Mouse (Mus musculus): ENCODE data around the gene Thsd7b. TPM values are rescaled to one million over a fixed set of nuclear protein-coding genes. Genes with fewer than 3 reads are reported as not detected.

Gene Thsd7b
- polyA plus RNA-seq, 2 experiments, result 1.1 to 1.8 TPM

DNA sequence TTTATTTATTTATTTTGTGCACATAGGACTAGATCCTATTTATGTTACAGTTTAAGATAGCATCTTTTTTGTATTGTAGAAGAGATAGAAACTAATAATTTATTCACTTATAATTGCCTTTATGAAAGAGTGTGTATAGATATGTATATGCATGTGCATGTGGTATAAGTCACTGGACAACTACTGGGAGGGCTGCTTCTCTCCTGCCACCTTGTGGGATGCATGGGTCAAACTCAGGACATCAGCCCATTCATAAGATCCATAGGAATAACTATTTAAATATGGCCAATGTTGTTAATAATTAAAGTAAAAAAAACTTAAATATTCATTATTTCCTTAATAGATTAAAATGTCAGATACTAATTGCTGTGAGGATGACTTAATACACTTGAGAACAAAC is 446.5 kb downstream of the Thsd7b start:
- ATAC-seq (ENCODE audit: low FRiP score, low read depth) (no peak), DNase-seq (ENCODE audit: low spot score) (no peak)
- Histone ChIP-seq H3K4me1 (ENCODE audit: control insufficient read depth, insufficient read depth, low read length) (no peaks in the 10 kb centered on the region), H3K9me3 (ENCODE audit: control insufficient read depth, low read length) (no peaks in the 10 kb centered on the region), H3K36me3 (ENCODE audit: control insufficient read depth, insufficient read depth, low read length) (no peaks in the 10 kb centered on the region), H3K4me2 (replicated peaks; ENCODE audit: low read depth, low read length, severe bottlenecking) (no peak overlapping the region), H3K9ac (ENCODE audit: low read depth, low read length, severe bottlenecking) (no peak overlapping the region), H3K4me3 (replicated peaks; ENCODE audit: low read length) (no peak overlapping the region), H3K27ac (replicated peaks; ENCODE audit: low read depth, low read length) (no peak overlapping the region), H3K27me3 (ENCODE audit: control insufficient read depth, insufficient read depth, low read length) (no peaks in the 10 kb centered on the region)
- TF ChIP-seq POLR2A (IDR thresholded peaks at IDR 0.05; ENCODE audit: borderline replicate concordance, extremely low read depth, insufficient read depth, insufficient read length), result no peak

- 87% methylated on average over 2 of the region's 2 CpGs for WGBS
- no peak for TF ChIP-seq POLR2A (IDR thresholded peaks at IDR 0.05; ENCODE audit: borderline replicate concordance, extremely low read depth, insufficient read depth, insufficient read length)
- Histone ChIP-seq H3K4me2 (replicated peaks; ENCODE audit: low read depth, low read length, severe bottlenecking) (no peak overlapping the region), H3K27me3 (ENCODE audit: control insufficient read depth, insufficient read depth, low read length) (no peaks in the 10 kb centered on the region), H3K9me3 (ENCODE audit: control insufficient read depth, low read length) (no peaks in the 10 kb centered on the region), H3K4me1 (ENCODE audit: control insufficient read depth, insufficient read depth, low read length) (no peaks in the 10 kb centered on the region), H3K27ac (replicated peaks; ENCODE audit: low read depth, low read length) (no peak overlapping the region), H3K36me3 (ENCODE audit: control insufficient read depth, insufficient read depth, low read length) (no peaks in the 10 kb centered on the region), H3K4me3 (replicated peaks; ENCODE audit: low read length) (no peak overlapping the region), H3K9ac (ENCODE audit: low read depth, low read length, severe bottlenecking) (no peak overlapping the region)
- ATAC-seq (ENCODE audit: low FRiP score, low read depth), result no peak
- DNase-seq (ENCODE audit: low spot score), result peak; percentile 7
These were observed 458.9 kb downstream of the Thsd7b start for GRCm38 (mm10) chr1:129731991-129732390.

GRCm38 (mm10) chr1:129747595-129747994 is 474.5 kb downstream of the Thsd7b start:
- no peak for DNase-seq (ENCODE audit: low spot score)
- H3K27me3 ChIP-seq (ENCODE audit: control insufficient read depth, insufficient read depth, low read length), result no peaks in the 10 kb centered on the region
- TF ChIP-seq POLR2A (IDR thresholded peaks at IDR 0.05; ENCODE audit: borderline replicate concordance, extremely low read depth, insufficient read depth, insufficient read length), result no peak
- ATAC-seq (ENCODE audit: low FRiP score, low read depth), result no peak
- WGBS, result 76% methylated on average over 3 of the region's 3 CpGs
- H3K4me2 ChIP-seq (replicated peaks; ENCODE audit: low read depth, low read length, severe bottlenecking), result no peak overlapping the region
- H3K9ac ChIP-seq (ENCODE audit: low read depth, low read length, severe bottlenecking), result no peak overlapping the region
- H3K9me3 ChIP-seq (ENCODE audit: control insufficient read depth, low read length), result no peaks in the 10 kb centered on the region
- no peaks in the 10 kb centered on the region for H3K4me1 ChIP-seq (ENCODE audit: control insufficient read depth, insufficient read depth, low read length)
- H3K27ac ChIP-seq (replicated peaks; ENCODE audit: low read depth, low read length), result no peak overlapping the region
- H3K36me3 ChIP-seq (ENCODE audit: control insufficient read depth, insufficient read depth, low read length), result no peaks in the 10 kb centered on the region
- no peak overlapping the region for H3K4me3 ChIP-seq (replicated peaks; ENCODE audit: low read length)

GRCm38 (mm10) chr1:129756548-129757240 is 483.6 kb downstream of the Thsd7b start:
- TF ChIP-seq POLR2A (IDR thresholded peaks at IDR 0.05; ENCODE audit: borderline replicate concordance, extremely low read depth, insufficient read depth, insufficient read length), result no peak
- WGBS, result 75% methylated on average over 1 of the region's 1 CpGs
- H3K27ac ChIP-seq (replicated peaks; ENCODE audit: low read depth, low read length), result no peak overlapping the region

GRCm38 (mm10) chr1:129759003-129759402 is 485.9 kb downstream of the Thsd7b start:
- ATAC-seq (ENCODE audit: low FRiP score, low read depth) (no peak), DNase-seq (ENCODE audit: low spot score) (no peak)
- Histone ChIP-seq H3K9ac (ENCODE audit: low read depth, low read length, severe bottlenecking) (no peak overlapping the region), H3K4me2 (replicated peaks; ENCODE audit: low read depth, low read length, severe bottlenecking) (no peak overlapping the region), H3K27me3 (ENCODE audit: control insufficient read depth, insufficient read depth, low read length) (no peaks in the 10 kb centered on the region), H3K27ac (replicated peaks; ENCODE audit: low read depth, low read length) (no peak overlapping the region), H3K36me3 (ENCODE audit: control insufficient read depth, insufficient read depth, low read length) (no peaks in the 10 kb centered on the region), H3K9me3 (ENCODE audit: control insufficient read depth, low read length) (no peaks in the 10 kb centered on the region), H3K4me1 (ENCODE audit: control insufficient read depth, insufficient read depth, low read length) (no peaks in the 10 kb centered on the region), H3K4me3 (replicated peaks; ENCODE audit: low read length) (no peak overlapping the region)
- TF ChIP-seq POLR2A (IDR thresholded peaks at IDR 0.05; ENCODE audit: borderline replicate concordance, extremely low read depth, insufficient read depth, insufficient read length), result no peak
- 62% methylated on average over 1 of the region's 1 CpGs for WGBS

More at GRCm38 (mm10) chr1:129756548-129757240, 483.6 kb downstream of the Thsd7b start:
- Histone ChIP-seq H3K36me3 (ENCODE audit: control insufficient read depth, insufficient read depth, low read length) (no peaks in the 10 kb centered on the region), H3K4me1 (ENCODE audit: control insufficient read depth, insufficient read depth, low read length) (no peaks in the 10 kb centered on the region), H3K4me3 (replicated peaks; ENCODE audit: low read length) (no peak overlapping the region), H3K27me3 (ENCODE audit: control insufficient read depth, insufficient read depth, low read length) (no peaks in the 10 kb centered on the region), H3K4me2 (replicated peaks; ENCODE audit: low read depth, low read length, severe bottlenecking) (no peak overlapping the region), H3K9ac (ENCODE audit: low read depth, low read length, severe bottlenecking) (no peak overlapping the region), H3K9me3 (ENCODE audit: control insufficient read depth, low read length) (no peaks in the 10 kb centered on the region)
- no peak for ATAC-seq (ENCODE audit: low FRiP score, low read depth)
- no peak for DNase-seq (ENCODE audit: low spot score)
